Mouse (Mus musculus) heart, postnatal 14 days (tissue): ENCODE measurements around the gene Neurl3. TPM values are rescaled to one million over a fixed set of nuclear protein-coding genes. Genes with fewer than 3 reads are reported as not detected.

Experiments
- DNase-seq, 2 experiments: peaks; one replicate each; pipeline ENCODE4 v3.0.0; 2021 to 2022
- intact Hi-C: fragments of 180-260 bp; cut with DNase I; formaldehyde crosslinking; loops from one replicate; pipeline ENCODE4 v1.15.1; 2025
- total RNA-seq, 2 experiments: library from RNA; stranded (reverse); gene quantifications; 2 replicates each; pipeline ENCODE4 v1.2.3; 2021

Neurl3 gene
- total RNA-seq, 2 experiments from 2014 or later, result 2.6 to 2.9 TPM

DNA sequence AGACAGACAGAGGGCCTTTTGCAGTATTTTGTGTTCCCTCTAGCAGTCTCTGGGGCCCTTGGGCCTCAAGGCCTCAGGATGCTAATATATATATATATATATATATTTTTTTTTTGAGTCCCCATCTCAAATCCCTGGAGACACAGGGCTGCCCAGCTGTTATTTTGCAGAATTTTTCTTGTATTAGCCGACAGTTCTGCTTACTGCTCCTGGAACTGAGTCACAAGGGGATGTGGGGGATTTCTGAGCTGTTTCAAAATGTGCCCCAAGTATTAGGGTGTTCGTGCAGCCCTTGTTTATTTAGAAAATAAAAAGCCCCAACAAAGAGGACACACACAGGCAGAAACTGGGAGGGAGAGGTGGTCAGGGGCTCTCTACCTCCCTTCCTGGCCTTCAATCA, 25.2 kb upstream of the Neurl3 start:
- intact Hi-C loops, result no loop called here
- DNase-seq, result no peak

DNA sequence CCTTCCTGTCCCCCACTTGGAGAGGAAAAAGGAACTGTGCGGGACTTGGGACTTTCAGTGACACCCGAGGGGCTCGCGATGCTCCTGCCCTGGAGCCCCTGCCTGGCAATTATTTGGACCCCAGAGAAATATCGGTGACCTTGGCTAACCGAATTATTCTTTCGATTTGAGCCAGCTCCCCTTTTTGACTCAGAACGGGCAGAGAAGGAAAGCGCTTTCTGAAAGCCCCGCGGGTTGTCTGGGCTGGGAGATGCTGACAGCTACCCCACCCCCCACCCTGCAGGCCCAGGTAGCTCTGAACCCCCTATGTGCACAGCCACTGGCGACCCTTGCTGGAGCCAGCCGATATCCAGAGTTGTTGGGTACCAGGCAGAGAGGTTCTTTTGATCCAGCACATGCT, 24.6 kb upstream of the Neurl3 start:
- DNase-seq, result no peak
- intact Hi-C loops, result no loop called here

- DNase-seq, result no peak
- intact Hi-C loops, result no loop called here
Observed at GRCm38 (mm10) chr1:36298107-36298506, 23.6 kb upstream of the Neurl3 start.

DNA sequence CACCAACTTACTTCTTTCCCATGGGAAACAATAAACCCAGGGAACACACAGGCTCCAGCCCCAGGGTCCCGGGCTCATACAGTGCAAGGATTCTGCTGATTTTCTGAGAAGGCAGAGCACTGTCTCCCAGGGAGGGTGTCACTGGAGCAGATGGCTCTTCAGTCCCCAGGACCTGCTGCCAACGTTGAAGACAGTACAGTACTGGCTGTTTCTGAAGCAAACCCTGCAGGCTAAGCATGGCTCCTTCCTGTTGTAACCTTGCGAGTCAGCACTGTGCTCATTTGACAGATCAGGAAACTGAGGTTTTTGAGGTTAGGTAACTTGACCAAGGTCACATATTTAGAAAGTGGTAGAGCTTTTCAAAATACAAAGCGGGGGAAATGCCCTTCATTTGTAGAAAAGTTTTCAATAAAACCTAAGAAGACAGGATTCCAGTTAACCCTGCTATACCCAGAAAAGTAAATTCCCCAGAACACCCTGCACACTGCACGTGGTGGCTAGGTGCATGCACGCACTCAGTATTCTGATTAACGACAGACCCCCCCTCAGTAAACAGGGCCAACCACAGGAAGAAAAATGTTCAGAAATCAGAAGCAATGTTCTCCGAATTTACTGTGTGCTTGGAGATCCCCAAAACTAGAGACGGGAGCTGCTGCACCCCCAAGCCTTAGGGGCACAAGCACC, 22.1 kb upstream of the Neurl3 start:
- intact Hi-C loops, result no loop called here
- DNase-seq, result no peak

GRCm38 (mm10) chr1:36294402-36294801, 19.9 kb upstream of the Neurl3 start:
- DNase-seq, result no peak
- intact Hi-C loops, result no loop called here

- intact Hi-C loops, result no loop called here
- DNase-seq, result no peak
Observed at GRCm38 (mm10) chr1:36293470-36293869, 19.0 kb upstream of the Neurl3 start.

- DNase-seq, result no peak
- intact Hi-C loops, result no loop called here
Observed at GRCm38 (mm10) chr1:36281849-36282248, 7.4 kb upstream of the Neurl3 start.

GRCm38 (mm10) chr1:36280938-36281337, 6.5 kb upstream of the Neurl3 start:
- intact Hi-C loops, result no loop called here

GRCm38 (mm10) chr1:36279202-36279601, 4.7 kb upstream of the Neurl3 start:
- intact Hi-C loops, result loop anchor here (5.0 kb wide), 2 partner anchors 57 to 137 kb away; no protein-coding TSS in a partner anchor
- peak; percentile 87 to 91 for DNase-seq

More at GRCm38 (mm10) chr1:36280938-36281337, 6.5 kb upstream of the Neurl3 start:
- no peak for DNase-seq

GRCm38 (mm10) chr1:36277267-36278060, 3.0 kb upstream of the Neurl3 start:
- peak; percentile 85 to 92 for DNase-seq
- intact Hi-C loops, result loop anchor here (1.0 to 5.0 kb wide), 3 partner anchors 22 to 135 kb away; no protein-coding TSS in a partner anchor

DNA sequence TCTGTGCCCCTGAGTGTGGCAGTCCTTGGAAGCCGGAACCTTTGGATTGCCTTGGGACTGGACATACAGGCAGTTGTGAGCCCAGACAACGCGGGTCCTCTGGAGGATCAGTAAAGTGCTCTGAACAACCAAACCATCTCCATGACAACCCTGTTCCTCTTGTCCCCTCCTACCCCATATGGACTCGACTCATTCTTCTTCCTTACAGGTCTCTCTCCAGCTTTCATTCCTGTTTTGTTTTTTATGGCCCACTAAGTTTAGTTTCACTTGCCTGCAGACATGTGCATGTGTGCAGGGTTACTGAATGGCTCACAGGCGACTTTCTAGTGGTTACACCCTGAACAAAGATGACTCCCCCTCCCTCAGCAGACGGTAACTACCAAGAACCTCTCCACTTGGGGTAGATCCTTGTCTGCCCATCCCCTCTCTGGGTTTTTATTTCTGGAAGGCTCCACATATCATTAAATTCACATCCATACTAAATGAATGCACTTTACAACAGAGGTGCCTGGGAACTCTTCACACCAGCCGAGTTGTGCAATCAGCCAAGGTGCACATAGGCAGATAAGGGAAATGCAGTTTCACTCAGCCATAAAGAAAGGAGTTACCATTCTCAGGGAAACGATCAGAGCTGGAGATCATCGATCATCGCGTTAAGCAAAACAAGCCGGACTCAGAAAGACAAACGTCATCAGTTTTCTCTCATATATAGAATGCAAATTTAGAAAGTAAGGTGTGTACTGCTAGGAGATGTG, 1.3 kb upstream of the Neurl3 start:
- intact Hi-C loops, result loop anchor here (5.0 kb wide), 2 partner anchors 54 to 134 kb away; no protein-coding TSS in a partner anchor
- DNase-seq, result no peak

GRCm38 (mm10) chr1:36273288-36273687, 1.2 kb downstream of the Neurl3 start:
- DNase-seq, result peak; percentile 40 to 53
- intact Hi-C loops, result loop anchor here (1.0 kb wide), 1 partner anchor 18 kb away; no protein-coding TSS in a partner anchor

GRCm38 (mm10) chr1:36272546-36272945, 1.9 kb downstream of the Neurl3 start:
- peak in 1 of 2 experiments; percentile 53 for DNase-seq
- intact Hi-C loops, result no loop called here

- no peak for DNase-seq
- intact Hi-C loops, result no loop called here
Observed at GRCm38 (mm10) chr1:36271516-36272230, 2.8 kb downstream of the Neurl3 start.

- intact Hi-C loops, result no loop called here
Observed at GRCm38 (mm10) chr1:36270666-36271065, 3.8 kb downstream of the Neurl3 start.

GRCm38 (mm10) chr1:36269121-36269795, 5.2 kb downstream of the Neurl3 start:
- intact Hi-C loops, result loop anchor here (10.0 kb wide), 1 partner anchor 204 kb away; the partner anchor contains the start of gene Hs6st1
- no peak for DNase-seq

More at GRCm38 (mm10) chr1:36270666-36271065, 3.8 kb downstream of the Neurl3 start:
- DNase-seq, result peak; percentile 36 to 44

- DNase-seq, result no peak
- intact Hi-C loops, result loop anchor here (10.0 kb wide), 1 partner anchor 203 kb away; the partner anchor contains the start of gene Hs6st1
Observed at GRCm38 (mm10) chr1:36267595-36267994, 6.9 kb downstream of the Neurl3 start.

- no peak for DNase-seq
- intact Hi-C loops, result loop anchor here (10.0 kb wide), 1 partner anchor 201 kb away; the partner anchor contains the start of gene Hs6st1
Observed at GRCm38 (mm10) chr1:36266293-36266692, 8.2 kb downstream of the Neurl3 start.

- intact Hi-C loops, result loop anchor here (10.0 kb wide), 1 partner anchor 199 kb away; the partner anchor contains the start of gene Hs6st1
- peak; percentile 56 to 77 for DNase-seq
Observed at GRCm38 (mm10) chr1:36263833-36264488, 10.5 kb downstream of the Neurl3 start.
